Mouse (Mus musculus) testis, adult 2 months (tissue): ENCODE results near the gene Arhgap24.

Experiments used
- CTCF ChIP-seq: fragments of 200-500 bp; IDR thresholded peaks from 2 replicates; pipeline ENCODE4 v1.5.1; 2012; ENCODE audit warnings: low read depth, mild to moderate bottlenecking, inconsistent platforms, low read length, moderate library complexity; ENCODE audit not compliant: control insufficient read depth, insufficient read depth, insufficient replicate concordance
- POLR2A ChIP-seq: fragments of 200-500 bp; IDR thresholded peaks from 2 replicates; pipeline ENCODE4 v1.6.1; 2012; ENCODE audit warnings: low read depth, mild to moderate bottlenecking, inconsistent platforms, low read length, moderate library complexity; ENCODE audit not compliant: control insufficient read depth

GRCm38 (mm10) chr5:102447436-102447835 is 33.8 kb upstream of the Arhgap24 start:
- TF ChIP-seq CTCF (no peak), POLR2A (no peak)
